Mouse (Mus musculus) intestine, embryonic 16.5 days (tissue): ENCODE results near the gene Fbxw5. TPM values are rescaled to one million over a fixed set of nuclear protein-coding genes. Genes with fewer than 3 reads are reported as not detected.
A peak's percentile ranks its signal among the peaks of the same experiment; 100 is the strongest.

ENCODE experiments used
- ATAC-seq: fragments of 200-750 bp; cut with Nextera tagmentation; 2 replicates; pipeline ENCODE4 v1.8.0; 2017; ENCODE audit warnings: moderate TSS enrichment, moderate library complexity
- H3K27ac ChIP-seq: fragments of 300-500 bp; sonication (generic); 2 replicates; pipeline ENCODE4 v1.5.1; 2014; ENCODE audit warnings: mild to moderate bottlenecking, low read length
- H3K27me3 ChIP-seq: fragments of 300-500 bp; sonication (generic); replicated peaks from 2 replicates; pipeline ENCODE4 v1.6.1; 2014; ENCODE audit warnings: low read length, control low read depth, mixed read lengths; ENCODE audit not compliant: control insufficient read depth, insufficient read depth
- H3K36me3 ChIP-seq: fragments of 300-500 bp; sonication (generic); 2 replicates; pipeline ENCODE4 v1.6.1; 2014; ENCODE audit warnings: low read length, control low read depth; ENCODE audit not compliant: control insufficient read depth, insufficient read depth
- H3K4me1 ChIP-seq: fragments of 300-500 bp; sonication (generic); 2 replicates; pipeline ENCODE4 v1.6.1; 2014; ENCODE audit warnings: low read length, control low read depth, mixed read lengths; ENCODE audit not compliant: control insufficient read depth, insufficient read depth
- H3K4me2 ChIP-seq: fragments of 300-500 bp; sonication (generic); 2 replicates; pipeline ENCODE4 v1.6.1; 2014; ENCODE audit warnings: low read depth, low read length, control low read depth
- H3K4me3 ChIP-seq: fragments of 300-500 bp; sonication (generic); 2 replicates; pipeline ENCODE4 v1.5.1; 2014; ENCODE audit warnings: mild to moderate bottlenecking, low read length
- H3K9ac ChIP-seq: fragments of 300-500 bp; sonication (generic); 2 replicates; pipeline ENCODE4 v1.6.1; 2014; ENCODE audit warnings: low read depth, low read length
- H3K9me3 ChIP-seq: fragments of 300-500 bp; sonication (generic); 2 replicates; pipeline ENCODE4 v1.6.1; 2016; ENCODE audit warnings: low read length, control low read depth; ENCODE audit not compliant: control insufficient read depth
- WGBS: fragments of 180-500 bp; shearing (Covaris S2); extraction: QIAGEN DNeasy Blood & Tissue Kit; methylation state at CpG from one replicate; pipeline ENCODE4 v1.1.7; 2014; 5-methylcytosine and 5-hydroxymethylcytosine counted together
- polyA plus RNA-seq: library from polyadenylated mRNA; unstranded; fragments of >200 nt; fragmentation: Nextera tagmentation; extraction: Ambion mirVana; gene quantifications from 2 replicates; pipeline ENCODE4 v1.2.1, GENCODE M21; 2015

Fbxw5 gene
- polyA plus RNA-seq, 1 experiment from 2014 or later: 71.9 TPM

GRCm38 (mm10) chr2:25461407-25461806 lies 39.1 kb upstream of the Fbxw5 start:
- 0 out of 2 replicates have a peak, but pooled peaks have one; percentile 1 for ATAC-seq
- H3K4me2 ChIP-seq: peak overlapping the region; percentile 87
- H3K9ac ChIP-seq: peak overlapping the region; percentile 57; the same call in 1 of the 2 replicates
- no peaks in the 10 kb centered on the region for H3K27me3 ChIP-seq
- H3K4me3 ChIP-seq: peak overlapping the region; percentile 72
- WGBS: 21% methylated on average over 3 of the region's 3 CpGs
- peaks cover 34% of the 10 kb centered on the region for H3K4me1 ChIP-seq
- H3K9me3 ChIP-seq: no peaks in the 10 kb centered on the region
- H3K27ac ChIP-seq: peak overlapping the region; percentile 52
- H3K36me3 ChIP-seq: no peaks in the 10 kb centered on the region

GRCm38 (mm10) chr2:25463630-25464029 lies 36.9 kb upstream of the Fbxw5 start:
- no peak overlapping the region for H3K4me3 ChIP-seq
- no peak for ATAC-seq
- H3K36me3 ChIP-seq: no peaks in the 10 kb centered on the region
- H3K9ac ChIP-seq: no peak overlapping the region
- H3K4me1 ChIP-seq: peaks cover 26% of the 10 kb centered on the region
- no peaks in the 10 kb centered on the region for H3K9me3 ChIP-seq
- no peaks in the 10 kb centered on the region for H3K27me3 ChIP-seq
- H3K4me2 ChIP-seq: no peak overlapping the region
- WGBS: 85% methylated on average over 3 of the region's 3 CpGs
- no peak overlapping the region for H3K27ac ChIP-seq

- no peak overlapping the region for H3K4me3 ChIP-seq
- ATAC-seq: no peak
- no peaks in the 10 kb centered on the region for H3K9me3 ChIP-seq
- H3K4me2 ChIP-seq: no peak overlapping the region
- no peaks in the 10 kb centered on the region for H3K27me3 ChIP-seq
- H3K36me3 ChIP-seq: no peaks in the 10 kb centered on the region
- WGBS: 74% methylated on average over 2 of the region's 2 CpGs
- peaks cover 15% of the 10 kb centered on the region for H3K4me1 ChIP-seq
- H3K27ac ChIP-seq: no peak overlapping the region
- H3K9ac ChIP-seq: no peak overlapping the region
Measured at GRCm38 (mm10) chr2:25465256-25465655, 35.3 kb upstream of the Fbxw5 start.

GRCm38 (mm10) chr2:25465816-25466635 lies 34.5 kb upstream of the Fbxw5 start:
- 58% methylated on average over 10 of the region's 10 CpGs for WGBS
- H3K9ac ChIP-seq: 0 out of 2 replicates have a peak overlapping the region, but pooled peaks have one; percentile 25

GRCm38 (mm10) chr2:25467606-25468303 lies 32.8 kb upstream of the Fbxw5 start:
- Histone ChIP-seq H3K27me3 (no peaks in the 10 kb centered on the region), H3K4me1 (peaks cover 10% of the 10 kb centered on the region), H3K36me3 (no peaks in the 10 kb centered on the region), H3K9ac (no peak overlapping the region), H3K9me3 (no peaks in the 10 kb centered on the region), H3K4me3 (no peak overlapping the region), H3K27ac (no peak overlapping the region), H3K4me2 (no peak overlapping the region)
- WGBS: 75% methylated on average over 14 of the region's 14 CpGs
- no peak for ATAC-seq

More at GRCm38 (mm10) chr2:25465816-25466635, 34.5 kb upstream of the Fbxw5 start:
- Histone ChIP-seq H3K9me3 (no peaks in the 10 kb centered on the region), H3K27ac (0 out of 2 replicates have a peak overlapping the region, but pooled peaks have one; percentile 16), H3K4me3 (no peak overlapping the region), H3K36me3 (no peaks in the 10 kb centered on the region), H3K4me1 (peaks cover 15% of the 10 kb centered on the region), H3K4me2 (no peak overlapping the region), H3K27me3 (no peaks in the 10 kb centered on the region)
- no peak for ATAC-seq

GRCm38 (mm10) chr2:25468962-25469915 lies 31.3 kb upstream of the Fbxw5 start:
- ATAC-seq: 0 out of 2 replicates have a peak, but pooled peaks have one; percentile 10
- Histone ChIP-seq H3K27me3 (no peaks in the 10 kb centered on the region), H3K4me2 (no peak overlapping the region), H3K27ac (no peak overlapping the region), H3K36me3 (no peaks in the 10 kb centered on the region), H3K4me1 (peaks cover 10% of the 10 kb centered on the region), H3K9ac (no peak overlapping the region), H3K9me3 (no peaks in the 10 kb centered on the region), H3K4me3 (no peak overlapping the region)
- WGBS: 80% methylated on average over 10 of the region's 10 CpGs

GRCm38 (mm10) chr2:25469969-25470368 lies 30.6 kb upstream of the Fbxw5 start, which contains the start of gene Ptgds:
Ptgds (minus strand) TSS chr2:25470046.
- H3K36me3 ChIP-seq: no peaks in the 10 kb centered on the region
- no peak for ATAC-seq
- no peaks in the 10 kb centered on the region for H3K9me3 ChIP-seq
- H3K27ac ChIP-seq: no peak within 1 kb of the TSS
- peaks cover 10% of the 10 kb centered on the region for H3K4me1 ChIP-seq
- H3K27me3 ChIP-seq: no peaks in the 10 kb centered on the region
- H3K9ac ChIP-seq: no peak within 1 kb of the TSS
- H3K4me3 ChIP-seq: no peak within 1 kb of the TSS
- 47% methylated on average over 6 of the region's 6 CpGs for WGBS
- no peak within 1 kb of the TSS for H3K4me2 ChIP-seq

- H3K4me1 ChIP-seq: peaks cover 8% of the 10 kb centered on the region
- no peak overlapping the region for H3K4me3 ChIP-seq
- H3K36me3 ChIP-seq: no peaks in the 10 kb centered on the region
- 79% methylated on average over 2 of the region's 2 CpGs for WGBS
- H3K27me3 ChIP-seq: no peaks in the 10 kb centered on the region
- H3K9ac ChIP-seq: no peak overlapping the region
- no peaks in the 10 kb centered on the region for H3K9me3 ChIP-seq
- ATAC-seq: no peak
- no peak overlapping the region for H3K27ac ChIP-seq
- H3K4me2 ChIP-seq: no peak overlapping the region
Measured at GRCm38 (mm10) chr2:25472550-25472949, 28.0 kb upstream of the Fbxw5 start.
